Mouse (Mus musculus) limb, embryonic 13.5 days (tissue): ENCODE data around the gene Epp13. TPM values are rescaled to one million over a fixed set of nuclear protein-coding genes. Genes with fewer than 3 reads are reported as not detected.
"Not testable (repeated sequence)": the region's sequence is repeated elsewhere in the genome, so short reads cannot be mapped to it uniquely, and the experiment has no call there.

Experiments used
- ATAC-seq: fragments of 200-750 bp; cut with Nextera tagmentation; 2 replicates; pipeline ENCODE4 v1.8.0; 2017; ENCODE audit warnings: low read depth, moderate number of reproducible peaks, moderate TSS enrichment; ENCODE audit not compliant: low FRiP score
- H3K27ac ChIP-seq: fragments of 300-500 bp; sonication (generic); 2 replicates; pipeline ENCODE4 v1.5.1; 2015; ENCODE audit warnings: inconsistent platforms, mild to moderate bottlenecking, moderate library complexity
- H3K27me3 ChIP-seq: fragments of 300-500 bp; sonication (generic); 2 replicates; pipeline ENCODE4 v1.6.1; 2015; ENCODE audit warnings: mild to moderate bottlenecking, inconsistent platforms
- H3K36me3 ChIP-seq: fragments of 300-500 bp; sonication (generic); 2 replicates; pipeline ENCODE4 v1.6.1; 2015; ENCODE audit warnings: inconsistent platforms, mild to moderate bottlenecking, moderate library complexity
- H3K4me1 ChIP-seq: fragments of 300-500 bp; sonication (generic); 2 replicates; pipeline ENCODE4 v1.6.1; 2015; ENCODE audit warnings: inconsistent platforms
- H3K4me2 ChIP-seq: fragments of 300-500 bp; sonication (generic); replicated peaks from 2 replicates; pipeline ENCODE4 v1.6.1; 2015; ENCODE audit warnings: inconsistent platforms, mild to moderate bottlenecking, moderate library complexity
- H3K4me3 ChIP-seq: fragments of 300-500 bp; sonication (generic); 2 replicates; pipeline ENCODE4 v1.5.1; 2015; ENCODE audit warnings: moderate library complexity, mild to moderate bottlenecking, inconsistent platforms
- H3K9ac ChIP-seq: fragments of 300-500 bp; sonication (generic); 2 replicates; pipeline ENCODE4 v1.6.1; 2015; ENCODE audit warnings: mild to moderate bottlenecking, inconsistent platforms
- H3K9me3 ChIP-seq: fragments of 300-500 bp; sonication (generic); 2 replicates; pipeline ENCODE4 v1.6.1; 2016; ENCODE audit warnings: inconsistent platforms
- WGBS: fragments of 180-500 bp; shearing (Covaris S2); methylation state at CpG from one replicate; pipeline ENCODE4 v1.1.7; 2015; 5-methylcytosine and 5-hydroxymethylcytosine counted together
- polyA plus RNA-seq: library from polyadenylated mRNA; unstranded; fragments of >200 nt; fragmentation: Nextera tagmentation; extraction: Ambion mirVana; gene quantifications from 2 replicates; pipeline ENCODE4 v1.2.1, GENCODE M21; 2015

Epp13 gene
- polyA plus RNA-seq, 1 experiment from 2014 or later = not detected

GRCm38 (mm10) chr7:6258232-6259220 is 6.0 kb downstream of the Epp13 start:
- no peak for ATAC-seq
- H3K36me3 ChIP-seq = no peaks in the 10 kb centered on the region

GRCm38 (mm10) chr7:6260004-6260403 is 7.5 kb downstream of the Epp13 start:
- H3K27ac ChIP-seq, H3K4me2 ChIP-seq, H3K9ac ChIP-seq, H3K4me1 ChIP-seq, H3K36me3 ChIP-seq, H3K4me3 ChIP-seq, ATAC-seq, H3K27me3 ChIP-seq, H3K9me3 ChIP-seq: not testable (repeated sequence)
- 54% methylated on average over 2 of the region's 2 CpGs for WGBS

More at GRCm38 (mm10) chr7:6258232-6259220, 6.0 kb downstream of the Epp13 start:
- no peak overlapping the region for H3K4me2 ChIP-seq
- 43% methylated on average over 16 of the region's 16 CpGs for WGBS
- no peaks in the 10 kb centered on the region for H3K4me1 ChIP-seq
- no peaks in the 10 kb centered on the region for H3K9me3 ChIP-seq
- no peak overlapping the region for H3K4me3 ChIP-seq
- H3K27me3 ChIP-seq = no peaks in the 10 kb centered on the region
- H3K27ac ChIP-seq = no peak overlapping the region
- H3K9ac ChIP-seq = no peak overlapping the region

GRCm38 (mm10) chr7:6262120-6262519 is 9.6 kb downstream of the Epp13 start:
- 0 out of 2 replicates have a peak, but pooled peaks cover 3% of the 10 kb centered on the region for H3K9me3 ChIP-seq
- ATAC-seq = no peak
- no peak overlapping the region for H3K9ac ChIP-seq
- H3K4me1 ChIP-seq = no peaks in the 10 kb centered on the region
- no peaks in the 10 kb centered on the region for H3K36me3 ChIP-seq
- H3K27me3 ChIP-seq = no peaks in the 10 kb centered on the region
- no peak overlapping the region for H3K4me3 ChIP-seq
- WGBS = 84% methylated on average over 3 of the region's 3 CpGs
- no peak overlapping the region for H3K4me2 ChIP-seq
- H3K27ac ChIP-seq = no peak overlapping the region

GRCm38 (mm10) chr7:6262984-6263383 is 10.5 kb downstream of the Epp13 start:
- WGBS = 83% methylated on average over 4 of the region's 4 CpGs
- no peak overlapping the region for H3K27ac ChIP-seq
- no peaks in the 10 kb centered on the region for H3K27me3 ChIP-seq
- no peak overlapping the region for H3K9ac ChIP-seq
- H3K4me1 ChIP-seq = no peaks in the 10 kb centered on the region
- no peak overlapping the region for H3K4me2 ChIP-seq
- 0 out of 2 replicates have a peak, but pooled peaks cover 3% of the 10 kb centered on the region for H3K9me3 ChIP-seq
- no peaks in the 10 kb centered on the region for H3K36me3 ChIP-seq
- H3K4me3 ChIP-seq = no peak overlapping the region
- ATAC-seq = no peak

- H3K4me1 ChIP-seq = no peaks in the 10 kb centered on the region
- no peak for ATAC-seq
- H3K36me3 ChIP-seq = no peaks in the 10 kb centered on the region
- H3K9me3 ChIP-seq = 0 out of 2 replicates have a peak, but pooled peaks cover 3% of the 10 kb centered on the region
- 63% methylated on average over 8 of the region's 8 CpGs for WGBS
- H3K27me3 ChIP-seq = no peaks in the 10 kb centered on the region
- H3K27ac ChIP-seq = no peak overlapping the region
- no peak overlapping the region for H3K9ac ChIP-seq
- H3K4me3 ChIP-seq = no peak overlapping the region
- H3K4me2 ChIP-seq = no peak overlapping the region
Measured at GRCm38 (mm10) chr7:6265695-6266094, 13.2 kb downstream of the Epp13 start.

- Histone ChIP-seq H3K27me3 (no peaks in the 10 kb centered on the region), H3K4me3 (no peak overlapping the region), H3K36me3 (no peaks in the 10 kb centered on the region), H3K27ac (no peak overlapping the region), H3K4me1 (no peaks in the 10 kb centered on the region), H3K9me3 (no peaks in the 10 kb centered on the region), H3K4me2 (no peak overlapping the region), H3K9ac (no peak overlapping the region)
- no peak for ATAC-seq
- 41% methylated on average over 3 of the region's 3 CpGs for WGBS
Measured at GRCm38 (mm10) chr7:6277906-6278305, 25.4 kb downstream of the Epp13 start.

GRCm38 (mm10) chr7:6282749-6283148 is 30.2 kb downstream of the Epp13 start:
- Histone ChIP-seq H3K36me3 (no peaks in the 10 kb centered on the region), H3K9ac (no peak overlapping the region), H3K4me1 (peaks cover 16% of the 10 kb centered on the region), H3K27me3 (no peaks in the 10 kb centered on the region), H3K27ac (no peak overlapping the region), H3K9me3 (no peaks in the 10 kb centered on the region), H3K4me3 (peak overlapping the region; percentile 52), H3K4me2 (peak overlapping the region; percentile 66)
- ATAC-seq = no peak
- 3% methylated on average over 1 of the region's 1 CpGs for WGBS

- no peaks in the 10 kb centered on the region for H3K36me3 ChIP-seq
- WGBS = under 1% methylated on average over 23 of the region's 23 CpGs
- H3K4me1 ChIP-seq = peaks cover 17% of the 10 kb centered on the region
- no peaks in the 10 kb centered on the region for H3K9me3 ChIP-seq
- peak overlapping the region; percentile 85 for H3K27ac ChIP-seq
- H3K4me2 ChIP-seq = peak overlapping the region; percentile 66
- peak overlapping the region; percentile 52 for H3K4me3 ChIP-seq
- H3K27me3 ChIP-seq = no peaks in the 10 kb centered on the region
- ATAC-seq = peak; percentile 66
- H3K9ac ChIP-seq = peak overlapping the region; percentile 62
Measured at GRCm38 (mm10) chr7:6283451-6284075, 31.1 kb downstream of the Epp13 start.

GRCm38 (mm10) chr7:6284442-6285012 is 32.0 kb downstream of the Epp13 start:
- H3K27me3 ChIP-seq = no peaks in the 10 kb centered on the region
- H3K4me2 ChIP-seq = 0 out of 2 replicates have a peak overlapping the region, but pooled peaks have one; percentile 66
- no peak for ATAC-seq
- no peak overlapping the region for H3K27ac ChIP-seq
- WGBS = 89% methylated on average over 4 of the region's 4 CpGs
- H3K4me3 ChIP-seq = no peak overlapping the region
- no peaks in the 10 kb centered on the region for H3K9me3 ChIP-seq
- peaks cover 17% of the 10 kb centered on the region for H3K4me1 ChIP-seq
- peaks cover under 1% of the 10 kb centered on the region; the same call in 1 of the 2 replicates for H3K36me3 ChIP-seq
- H3K9ac ChIP-seq = no peak overlapping the region

GRCm38 (mm10) chr7:6285366-6285765 is 32.9 kb downstream of the Epp13 start:
- Histone ChIP-seq H3K9me3 (no peaks in the 10 kb centered on the region), H3K4me2 (peak overlapping the region; percentile 76; the same call in 1 of the 2 replicates), H3K4me1 (peaks cover 17% of the 10 kb centered on the region), H3K9ac (no peak overlapping the region), H3K36me3 (peaks cover 6% of the 10 kb centered on the region), H3K27me3 (no peaks in the 10 kb centered on the region), H3K27ac (no peak overlapping the region; the same call in 1 of the 2 replicates), H3K4me3 (peak overlapping the region; percentile 55; the same call in 1 of the 2 replicates)
- no peak for ATAC-seq
- WGBS = 89% methylated on average over 6 of the region's 6 CpGs

GRCm38 (mm10) chr7:6285842-6286705 is 33.6 kb downstream of the Epp13 start, which contains the start of gene Zfp667:
Gene Zfp667, plus strand, starts transcription at chr7:6286579.
- ATAC-seq = peak; percentile 89

More at GRCm38 (mm10) chr7:6285842-6286705, 33.6 kb downstream of the Epp13 start, which contains the start of gene Zfp667:
- H3K9ac ChIP-seq = peak within 1 kb of the TSS; percentile 67
- peak within 1 kb of the TSS; percentile 55 for H3K4me3 ChIP-seq
- 2% methylated on average over 50 of the region's 50 CpGs for WGBS
- H3K9me3 ChIP-seq = no peaks in the 10 kb centered on the region
- peak within 1 kb of the TSS; percentile 77 for H3K27ac ChIP-seq
- H3K4me2 ChIP-seq = peak within 1 kb of the TSS; percentile 76
- H3K36me3 ChIP-seq = peaks cover 9% of the 10 kb centered on the region
- H3K27me3 ChIP-seq = no peaks in the 10 kb centered on the region
- H3K4me1 ChIP-seq = peaks cover 17% of the 10 kb centered on the region
